In genomic region chr11:117116350-117117303, GRCm38 (mm10) we compare ENCODE assay signal across 8 mouse cellular contexts. TPM values are rescaled to one million over a fixed set of nuclear protein-coding genes. Genes with fewer than 3 reads are reported as not detected.
DNase-seq lines count a peak whose midpoint lies in the region; ATAC-seq and TF ChIP-seq lines count a peak whose summit lies in the region.

No protein-coding gene starts in this region.

- H3K9me3 ChIP-seq in MEL (replicated peaks; ENCODE audit: insufficient read depth, low read length) = no peaks in the 10 kb centered on the region
- 0 out of 2 replicates have a peak, but pooled peaks cover 2% of the 10 kb centered on the region for H3K9me3 ChIP-seq in hindbrain, embryonic 10.5 days
- H3K9me3 ChIP-seq in lung, postnatal 0 days (ENCODE audit: low read length) = no peaks in the 10 kb centered on the region

- H3K27me3 ChIP-seq in cerebellum, adult 2 months (ENCODE audit: control insufficient read depth, insufficient read depth, low read length) = no peaks in the 10 kb centered on the region
- no peaks in the 10 kb centered on the region for H3K27me3 ChIP-seq in MEL (ENCODE audit: control insufficient read depth in 1 of 2, insufficient read depth in 2 of 2, low read length in 2 of 2)
- no peaks in the 10 kb centered on the region for H3K27me3 ChIP-seq in hindbrain, embryonic 10.5 days (ENCODE audit: insufficient read depth, poor library complexity, severe bottlenecking)
- H3K27me3 ChIP-seq in lung, postnatal 0 days (replicated peaks; ENCODE audit: insufficient read depth, low read length) = no peaks in the 10 kb centered on the region

- peak; percentile 53 to 55 for DNase-seq in cerebellum, adult 2 months
- no peak for DNase-seq in cerebellum, postnatal 36 days
- no peak for DNase-seq in MEL (ENCODE audit: low read depth, low spot score)
- no peak for DNase-seq in hindbrain, embryonic 10.5 days (ENCODE audit: low spot score)
- DNase-seq in lung, postnatal 0 days (ENCODE audit: low spot score) = peak; percentile 75
- no peak for DNase-seq in Muller cell, postnatal 12 days (ENCODE audit: inconsistent ontology term)
- DNase-seq in testis, postnatal 10 days (ENCODE audit: low spot score) = no peak

- H3K36me3 ChIP-seq in MEL (ENCODE audit: control insufficient read depth in 1 of 2, insufficient read depth in 2 of 2, low read length in 2 of 2) = peaks cover 0 to 27% of the 10 kb centered on the region in 2 experiments; a peak in 3 of 4 replicates
- H3K36me3 ChIP-seq in hindbrain, embryonic 10.5 days = peaks cover 21% of the 10 kb centered on the region
- peaks cover 7% of the 10 kb centered on the region; the same call in 1 of the 2 replicates for H3K36me3 ChIP-seq in lung, postnatal 0 days (ENCODE audit: insufficient read depth, low read length)

- TF ChIP-seq CTCF in cerebellum, adult 2 months (IDR thresholded peaks at IDR 0.05; ENCODE audit: borderline replicate concordance, insufficient read depth, low read depth, low read length) = no peak
- no peak for TF ChIP-seq CTCF in MEL (IDR thresholded peaks at IDR 0.05 in 2 of 3, conservative IDR thresholded peaks at IDR 0.05 in 1 of 3; ENCODE audit: control insufficient read depth in 1 of 3, insufficient read depth in 1 of 3, low read depth in 2 of 3, low read length in 3 of 3, poor library complexity in 1 of 3, severe bottlenecking in 1 of 3)
- no peak for TF ChIP-seq CTCF in lung, postnatal 0 days (IDR thresholded peaks at IDR 0.05)

- TF ChIP-seq RAD21 in MEL (IDR thresholded peaks at IDR 0.05; ENCODE audit: low read depth, low read length) = no peak

- H3K4me3 ChIP-seq in cerebellum, adult 2 months (replicated peaks; ENCODE audit: insufficient read depth, low read depth, low read length) = peak overlapping the region; percentile 87
- H3K4me3 ChIP-seq in MEL (ENCODE audit: control insufficient read depth in 1 of 2, insufficient read depth in 1 of 2, low read depth in 2 of 2, low read length in 2 of 2) = peak overlapping the region; percentile 17 to 85
- H3K4me3 ChIP-seq in hindbrain, embryonic 10.5 days = peak overlapping the region; percentile 73
- peak overlapping the region; percentile 85 for H3K4me3 ChIP-seq in lung, postnatal 0 days (ENCODE audit: low read depth, low read length)

- peak overlapping the region; percentile 98 for H3K27ac ChIP-seq in cerebellum, adult 2 months (ENCODE audit: insufficient read depth, low read length)
- no peak overlapping the region for H3K27ac ChIP-seq in MEL (ENCODE audit: control insufficient read depth, low read depth, low read length)
- peak overlapping the region; percentile 96; the same call in 1 of the 2 replicates for H3K27ac ChIP-seq in hindbrain, embryonic 10.5 days
- peak overlapping the region; percentile 97 for H3K27ac ChIP-seq in lung, postnatal 0 days (ENCODE audit: low read length)

- 9% methylated on average over 18 of the region's 18 CpGs for WGBS in cerebellum, adult 2 months
- WGBS in hindbrain, embryonic 10.5 days = 55% methylated on average over 18 of the region's 18 CpGs
- WGBS in lung, postnatal 0 days = 24% methylated on average over 18 of the region's 18 CpGs

- H3K4me1 ChIP-seq in cerebellum, adult 2 months (ENCODE audit: control insufficient read depth, insufficient read depth, low read length) = peaks cover 29% of the 10 kb centered on the region
- peaks cover 12 to 24% of the 10 kb centered on the region in 2 experiments for H3K4me1 ChIP-seq in MEL (ENCODE audit: control insufficient read depth in 1 of 2, insufficient read depth in 2 of 2, low read length in 2 of 2)
- peaks cover 74% of the 10 kb centered on the region for H3K4me1 ChIP-seq in hindbrain, embryonic 10.5 days (replicated peaks)
- peaks cover 40% of the 10 kb centered on the region for H3K4me1 ChIP-seq in lung, postnatal 0 days (ENCODE audit: insufficient read depth, low read depth, low read length)

- peaks cover 18% of the 10 kb centered on the region for H3K79me2 ChIP-seq in MEL (ENCODE audit: control insufficient read depth, insufficient read depth, low read length, poor library complexity)

- TF ChIP-seq EP300 in MEL (IDR thresholded peaks at IDR 0.05; ENCODE audit: low read depth in 1 of 2, low read length in 2 of 2) = no peak
- TF ChIP-seq EP300 in lung, postnatal 0 days (IDR thresholded peaks at IDR 0.05) = peak; percentile 8; the same call in 1 of the 2 replicates

- TF ChIP-seq POLR2A in cerebellum, adult 2 months (IDR thresholded peaks at IDR 0.05; ENCODE audit: borderline replicate concordance, insufficient read depth, low read length) = no peak
- no peak for TF ChIP-seq POLR2A in MEL (IDR thresholded peaks at IDR 0.05; ENCODE audit: control insufficient read depth in 1 of 2, insufficient read depth in 1 of 2, low read depth in 1 of 2, low read length in 2 of 2, poor library complexity in 1 of 2)

- peak overlapping the region; percentile 97 for H3K9ac ChIP-seq in MEL (ENCODE audit: control insufficient read depth, low read depth, low read length, poor library complexity, severe bottlenecking)
- peak overlapping the region; percentile 82 for H3K9ac ChIP-seq in lung, postnatal 0 days (replicated peaks; ENCODE audit: low read depth)

- H3K4me2 ChIP-seq in lung, postnatal 0 days (replicated peaks; ENCODE audit: low read depth, low read length) = peak overlapping the region; percentile 75

- ATAC-seq in lung, postnatal 0 days = no peak
- no peak for ATAC-seq in inflammation-experienced regulatory T-cells, adult 6 months

TF ChIP-seq in MEL, 35 proteins besides CTCF, POLR2A, EP300 and RAD21:
- TF ChIP-seq MYC (IDR thresholded peaks at IDR 0.05; ENCODE audit: low read depth, low read length) (no peak), SMC3 (IDR thresholded peaks at IDR 0.05; ENCODE audit: low read depth, low read length) (no peak), ETS1 (IDR thresholded peaks at IDR 0.05; ENCODE audit: low read depth, low read length) (no peak), MYB (IDR thresholded peaks at IDR 0.05; ENCODE audit: low read depth, low read length) (no peak), HCFC1 (IDR thresholded peaks at IDR 0.05; ENCODE audit: low read depth, low read length) (no peak), MAFK (IDR thresholded peaks at IDR 0.05; ENCODE audit: borderline replicate concordance, low read depth, low read length) (no peak), ZMIZ1 (IDR thresholded peaks at IDR 0.05; ENCODE audit: low read depth, low read length) (no peak), MXI1 (IDR thresholded peaks at IDR 0.05; ENCODE audit: low read depth, low read length) (no peak), TBP (IDR thresholded peaks at IDR 0.05; ENCODE audit: low read depth, low read length) (no peak), USF2 (IDR thresholded peaks at IDR 0.05; ENCODE audit: borderline replicate concordance in 1 of 2, insufficient read depth in 1 of 2, low read depth in 1 of 2, low read length in 2 of 2) (no peak), MAX (IDR thresholded peaks at IDR 0.05; ENCODE audit: low read length) (no peak), E2F4 (IDR thresholded peaks at IDR 0.05; ENCODE audit: borderline replicate concordance, low read depth, low read length) (no peak), NELFE (IDR thresholded peaks at IDR 0.05; ENCODE audit: low read depth, low read length) (no peak), TAL1 (IDR thresholded peaks at IDR 0.05; ENCODE audit: low read length) (no peak), UBTF (IDR thresholded peaks at IDR 0.05; ENCODE audit: borderline replicate concordance, insufficient read depth, low read depth, low read length) (no peak), TCF12 (IDR thresholded peaks at IDR 0.05; ENCODE audit: low read depth, low read length) (no peak), SIN3A (IDR thresholded peaks at IDR 0.05; ENCODE audit: low read length) (no peak)

RNA-seq across cellular contexts. Expression of gene Sec14l1, which starts 1.7 kb away (rescaled TPM):
- 124 and 137 TPM in 2 replicates for polyA plus RNA-seq in cerebellum, adult 2 months (2012; rRNA removed)
- total RNA-seq in MEL (2012; rRNA removed) = 42.0 and 44.6 TPM in 2 replicates
- polyA plus RNA-seq in MEL (2012; ENCODE audit: insufficient read depth in 1 of 2, insufficient read length in 2 of 2, low read depth in 1 of 2, low replicate concordance in 2 of 2, missing spikeins in 1 of 2) = 10 to 100 TPM in 1 of 2 experiments, not detected in 1; 55.9 TPM
- 57.0 and 58.2 TPM in 2 replicates for polyA plus RNA-seq in hindbrain, embryonic 10.5 days (2016; fragmentation: Nextera tagmentation; extraction: Ambion mirVana)
- polyA plus RNA-seq in lung, postnatal 0 days (2015; fragmentation: Nextera tagmentation; extraction: Ambion mirVana) = 62.2 and 62.4 TPM in 2 replicates
- 10 to 100 TPM; 20.1 to 25.6 (median 21.9) TPM for polyA plus RNA-seq in inflammation-experienced regulatory T-cells, adult 6 months (2017; shearing (Covaris generic))

Comparison
In these comparisons a context has a peak if more than half of its experiments do, and no peak if none do; other contexts are left out.
1. DNase-seq: peak in cerebellum, adult 2 months (2 of 2) and lung, postnatal 0 days (single experiment); none in cerebellum, postnatal 36 days (0 of 2), MEL (single experiment), hindbrain, embryonic 10.5 days (single experiment), Muller cell, postnatal 12 days (single experiment) and testis, postnatal 10 days (single experiment).
2. Peak in every context shown above with its lines, with median percentiles within 50 percentile points of each other: H3K4me3 ChIP-seq.